Mouse (Mus musculus): ENCODE results near the gene Lurap1l. TPM values are rescaled to one million over a fixed set of nuclear protein-coding genes. Genes with fewer than 3 reads are reported as not detected.

Gene Lurap1l
- total and polyA plus RNA-seq, 2 experiments from 2014 or later = 2.1 to 7.5 TPM

GRCm38 (mm10) chr4:80944605-80945004 lies 34.2 kb downstream of the Lurap1l start:
- no peak overlapping the region for H3K9ac ChIP-seq (replicated peaks; ENCODE audit: low read depth, low read length)
- no peak overlapping the region for H3K4me2 ChIP-seq (ENCODE audit: low read depth, low read length)
- no peaks in the 10 kb centered on the region for H3K36me3 ChIP-seq (replicated peaks; ENCODE audit: control insufficient read depth, insufficient read depth, low read length)
- no peak overlapping the region for H3K27ac ChIP-seq (ENCODE audit: low read depth)
- H3K4me3 ChIP-seq (ENCODE audit: low read depth, low read length) = no peak overlapping the region
- ATAC-seq (ENCODE audit: insufficient read depth, low read depth) (no peak), DNase-seq (ENCODE audit: low spot score) (no peak)
- no peaks in the 10 kb centered on the region for H3K9me3 ChIP-seq (replicated peaks; ENCODE audit: control insufficient read depth, low read length)
- H3K4me1 ChIP-seq (ENCODE audit: control insufficient read depth, insufficient read depth) = no peaks in the 10 kb centered on the region
- no peak for TF ChIP-seq EP300 (IDR thresholded peaks at IDR 0.05; ENCODE audit: low read depth)
- TF ChIP-seq CTCF (IDR thresholded peaks at IDR 0.05; ENCODE audit: low read depth) = no peak
- H3K27me3 ChIP-seq (ENCODE audit: control insufficient read depth, insufficient read depth, low read length) = no peaks in the 10 kb centered on the region

GRCm38 (mm10) chr4:80949110-80949509 lies 38.7 kb downstream of the Lurap1l start:
- no peaks in the 10 kb centered on the region for H3K4me1 ChIP-seq (ENCODE audit: control insufficient read depth, insufficient read depth)
- no peaks in the 10 kb centered on the region for H3K9me3 ChIP-seq (replicated peaks; ENCODE audit: control insufficient read depth, low read length)
- no peak for TF ChIP-seq CTCF (IDR thresholded peaks at IDR 0.05; ENCODE audit: low read depth)
- TF ChIP-seq EP300 (IDR thresholded peaks at IDR 0.05; ENCODE audit: low read depth) = no peak
- no peak for DNase-seq (ENCODE audit: low spot score)
- H3K9ac ChIP-seq (replicated peaks; ENCODE audit: low read depth, low read length) = no peak overlapping the region
- H3K4me2 ChIP-seq (ENCODE audit: low read depth, low read length) = no peak overlapping the region
- ATAC-seq (ENCODE audit: insufficient read depth, low read depth) = no peak
- H3K27ac ChIP-seq (ENCODE audit: low read depth) = no peak overlapping the region
- no peak overlapping the region for H3K4me3 ChIP-seq (ENCODE audit: low read depth, low read length)
- H3K27me3 ChIP-seq (ENCODE audit: control insufficient read depth, insufficient read depth, low read length) = 0 out of 2 replicates have a peak, but pooled peaks cover 4% of the 10 kb centered on the region
- H3K36me3 ChIP-seq (replicated peaks; ENCODE audit: control insufficient read depth, insufficient read depth, low read length) = no peaks in the 10 kb centered on the region

GRCm38 (mm10) chr4:80949720-80950119 lies 39.3 kb downstream of the Lurap1l start:
- 0 out of 2 replicates have a peak, but pooled peaks cover 4% of the 10 kb centered on the region for H3K27me3 ChIP-seq (ENCODE audit: control insufficient read depth, insufficient read depth, low read length)
- no peaks in the 10 kb centered on the region for H3K9me3 ChIP-seq (replicated peaks; ENCODE audit: control insufficient read depth, low read length)
- no peaks in the 10 kb centered on the region for H3K4me1 ChIP-seq (ENCODE audit: control insufficient read depth, insufficient read depth)
- DNase-seq (ENCODE audit: low spot score) (no peak), ATAC-seq (ENCODE audit: insufficient read depth, low read depth) (no peak)
- no peak overlapping the region for H3K4me2 ChIP-seq (ENCODE audit: low read depth, low read length)
- 78% methylated on average over 2 of the region's 2 CpGs for WGBS
- H3K27ac ChIP-seq (ENCODE audit: low read depth) = no peak overlapping the region
- no peak overlapping the region for H3K4me3 ChIP-seq (ENCODE audit: low read depth, low read length)
- no peaks in the 10 kb centered on the region for H3K36me3 ChIP-seq (replicated peaks; ENCODE audit: control insufficient read depth, insufficient read depth, low read length)
- no peak overlapping the region for H3K9ac ChIP-seq (replicated peaks; ENCODE audit: low read depth, low read length)
- no peak for TF ChIP-seq EP300 (IDR thresholded peaks at IDR 0.05; ENCODE audit: low read depth)
- no peak for TF ChIP-seq CTCF (IDR thresholded peaks at IDR 0.05; ENCODE audit: low read depth)

GRCm38 (mm10) chr4:80950280-80950781 lies 39.9 kb downstream of the Lurap1l start:
- WGBS = 59% methylated on average over 8 of the region's 8 CpGs
- Histone ChIP-seq H3K36me3 (replicated peaks; ENCODE audit: control insufficient read depth, insufficient read depth, low read length) (no peaks in the 10 kb centered on the region), H3K27me3 (ENCODE audit: control insufficient read depth, insufficient read depth, low read length) (0 out of 2 replicates have a peak, but pooled peaks cover 4% of the 10 kb centered on the region), H3K9ac (replicated peaks; ENCODE audit: low read depth, low read length) (no peak overlapping the region), H3K4me3 (ENCODE audit: low read depth, low read length) (no peak overlapping the region), H3K9me3 (replicated peaks; ENCODE audit: control insufficient read depth, low read length) (no peaks in the 10 kb centered on the region), H3K27ac (ENCODE audit: low read depth) (no peak overlapping the region), H3K4me1 (ENCODE audit: control insufficient read depth, insufficient read depth) (no peaks in the 10 kb centered on the region), H3K4me2 (ENCODE audit: low read depth, low read length) (no peak overlapping the region)
- ATAC-seq (ENCODE audit: insufficient read depth, low read depth) (no peak), DNase-seq (ENCODE audit: low spot score) (no peak)
- TF ChIP-seq CTCF (IDR thresholded peaks at IDR 0.05; ENCODE audit: low read depth) (no peak), EP300 (IDR thresholded peaks at IDR 0.05; ENCODE audit: low read depth) (no peak)

GRCm38 (mm10) chr4:80952653-80953052 lies 42.2 kb downstream of the Lurap1l start:
- 0 out of 2 replicates have a peak, but pooled peaks cover 4% of the 10 kb centered on the region for H3K27me3 ChIP-seq (ENCODE audit: control insufficient read depth, insufficient read depth, low read length)
- no peak for TF ChIP-seq CTCF (IDR thresholded peaks at IDR 0.05; ENCODE audit: low read depth)
- no peak for TF ChIP-seq EP300 (IDR thresholded peaks at IDR 0.05; ENCODE audit: low read depth)
- no peaks in the 10 kb centered on the region for H3K9me3 ChIP-seq (replicated peaks; ENCODE audit: control insufficient read depth, low read length)
- H3K4me2 ChIP-seq (ENCODE audit: low read depth, low read length) = no peak overlapping the region
- no peak overlapping the region for H3K27ac ChIP-seq (ENCODE audit: low read depth)
- no peaks in the 10 kb centered on the region for H3K4me1 ChIP-seq (ENCODE audit: control insufficient read depth, insufficient read depth)
- WGBS = 50% methylated on average over 1 of the region's 1 CpGs
- ATAC-seq (ENCODE audit: insufficient read depth, low read depth) (no peak), DNase-seq (ENCODE audit: low spot score) (no peak)
- no peaks in the 10 kb centered on the region for H3K36me3 ChIP-seq (replicated peaks; ENCODE audit: control insufficient read depth, insufficient read depth, low read length)
- no peak overlapping the region for H3K4me3 ChIP-seq (ENCODE audit: low read depth, low read length)
- no peak overlapping the region for H3K9ac ChIP-seq (replicated peaks; ENCODE audit: low read depth, low read length)

GRCm38 (mm10) chr4:80955942-80956341 lies 45.5 kb downstream of the Lurap1l start:
- no peak overlapping the region for H3K9ac ChIP-seq (replicated peaks; ENCODE audit: low read depth, low read length)
- DNase-seq (ENCODE audit: low spot score) (no peak), ATAC-seq (ENCODE audit: insufficient read depth, low read depth) (no peak)
- no peak for TF ChIP-seq EP300 (IDR thresholded peaks at IDR 0.05; ENCODE audit: low read depth)
- no peak for TF ChIP-seq CTCF (IDR thresholded peaks at IDR 0.05; ENCODE audit: low read depth)
- WGBS = 24% methylated on average over 2 of the region's 2 CpGs
- H3K36me3 ChIP-seq (replicated peaks; ENCODE audit: control insufficient read depth, insufficient read depth, low read length) = no peaks in the 10 kb centered on the region
- no peak overlapping the region for H3K4me2 ChIP-seq (ENCODE audit: low read depth, low read length)
- no peaks in the 10 kb centered on the region for H3K4me1 ChIP-seq (ENCODE audit: control insufficient read depth, insufficient read depth)
- no peak overlapping the region for H3K4me3 ChIP-seq (ENCODE audit: low read depth, low read length)
- no peak overlapping the region for H3K27ac ChIP-seq (ENCODE audit: low read depth)
- 0 out of 2 replicates have a peak, but pooled peaks cover 7% of the 10 kb centered on the region for H3K27me3 ChIP-seq (ENCODE audit: control insufficient read depth, insufficient read depth, low read length)
- H3K9me3 ChIP-seq (replicated peaks; ENCODE audit: control insufficient read depth, low read length) = no peaks in the 10 kb centered on the region
